Mouse (Mus musculus) ES-Bruce4 (cell line): ENCODE measurements around the gene Mtmr3.

Experiments used
- CTCF ChIP-seq: IDR thresholded peaks from one replicate; pipeline ENCODE4 v1.8.1; 2011; ENCODE audit warnings: low read depth, low read length
- POLR2A ChIP-seq: IDR thresholded peaks from one replicate; pipeline ENCODE4 v1.8.1; 2011; ENCODE audit warnings: low read length; ENCODE audit not compliant: insufficient read depth

- no peak for TF ChIP-seq POLR2A
- TF ChIP-seq CTCF, result no peak
Measured at GRCm38 (mm10) chr11:4536645-4537044, 58.0 kb downstream of the Mtmr3 start.
